Mouse (Mus musculus) embryonic fibroblast, embryonic 13.5 days (primary cell): ENCODE data around the gene Myh14.

Experiments used
- CTCF ChIP-seq: IDR thresholded peaks from 2 replicates; pipeline ENCODE4 v1.5.1; 2011; ENCODE audit warnings: mild to moderate bottlenecking, control low read depth, low read length, moderate library complexity, borderline replicate concordance; ENCODE audit not compliant: insufficient read depth
- POLR2A ChIP-seq: IDR thresholded peaks from 2 replicates; pipeline ENCODE4 v1.6.1; 2011; ENCODE audit warnings: low read depth, mild to moderate bottlenecking, control low read depth, low read length, moderate library complexity

GRCm38 (mm10) chr7:44615987-44616386 is 54.7 kb downstream of the Myh14 start:
- no peak for TF ChIP-seq POLR2A
- TF ChIP-seq CTCF = no peak
